Mouse (Mus musculus): ENCODE measurements at regions not wholly inside any gene's neighbourhood (a gene's known extent, or its start where the extent isn't known, plus 50 kb on each side); places are given as distances from the start of the nearest gene placed in this dataset.

DNA sequence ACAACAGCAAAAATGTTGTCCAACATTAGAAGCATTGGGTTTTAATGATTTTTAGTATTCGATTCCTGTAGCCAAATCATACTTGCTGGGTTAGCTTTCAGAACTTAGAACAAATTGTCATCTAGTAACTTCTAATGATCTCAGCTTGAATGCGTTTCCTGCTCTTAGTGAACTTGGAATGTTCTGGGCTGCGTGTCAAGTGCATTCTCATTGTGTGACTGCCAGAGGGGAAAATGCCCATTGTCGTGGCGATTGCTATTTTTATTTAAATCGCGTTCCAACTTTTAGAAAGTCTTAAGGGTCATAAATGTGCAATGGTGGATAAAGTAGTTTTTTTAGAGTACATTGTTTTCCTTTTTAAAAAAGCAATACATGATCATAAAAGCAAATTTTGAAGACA, 448.7 kb downstream of the Tns3 start:
- no peaks in the 10 kb centered on the region for H3K9me3 ChIP-seq
- no peak overlapping the region for H3K27ac ChIP-seq (replicated peaks)
- no peak for ATAC-seq (replicated peaks)
- no peaks in the 10 kb centered on the region for H3K36me3 ChIP-seq
- no peaks in the 10 kb centered on the region for H3K4me1 ChIP-seq
- 33% methylated on average over 7 of the region's 7 CpGs for WGBS
- H3K27me3 ChIP-seq: no peaks in the 10 kb centered on the region
- H3K9ac ChIP-seq (replicated peaks): no peak overlapping the region
- no peak overlapping the region for H3K4me3 ChIP-seq
- no peak overlapping the region for H3K4me2 ChIP-seq (replicated peaks)

DNA sequence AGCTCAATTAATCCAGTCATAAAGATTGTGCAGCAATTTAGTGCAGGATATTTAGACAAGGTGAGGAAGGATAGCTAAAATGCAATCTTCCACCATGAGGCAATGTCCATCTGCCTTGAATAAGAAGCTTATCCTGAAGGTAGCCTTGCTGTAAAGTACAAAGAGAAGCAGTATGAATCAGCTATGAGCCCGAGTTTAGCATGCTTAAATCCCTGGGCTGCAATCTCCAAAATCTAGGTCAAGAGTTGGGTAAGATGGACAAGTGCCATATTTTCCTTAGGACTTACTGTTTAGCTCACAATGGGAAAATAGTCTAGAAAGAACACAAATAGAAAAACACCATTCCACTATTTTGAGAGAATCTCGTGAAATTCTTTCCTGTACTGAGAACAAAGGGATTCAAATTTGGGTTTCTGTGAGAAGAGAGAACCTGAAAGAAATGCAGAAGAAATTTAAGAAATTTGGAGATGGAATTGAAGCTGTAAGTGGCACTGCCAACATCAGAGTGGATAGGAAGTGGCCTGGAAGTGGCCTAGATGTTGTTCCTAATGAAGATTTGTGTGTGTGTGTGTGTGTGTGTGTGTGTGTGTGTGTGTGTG, 449.9 kb downstream of the Tns3 start:
- WGBS: 62% methylated on average over 2 of the region's 2 CpGs
- H3K4me2 ChIP-seq (replicated peaks): no peak overlapping the region

DNA sequence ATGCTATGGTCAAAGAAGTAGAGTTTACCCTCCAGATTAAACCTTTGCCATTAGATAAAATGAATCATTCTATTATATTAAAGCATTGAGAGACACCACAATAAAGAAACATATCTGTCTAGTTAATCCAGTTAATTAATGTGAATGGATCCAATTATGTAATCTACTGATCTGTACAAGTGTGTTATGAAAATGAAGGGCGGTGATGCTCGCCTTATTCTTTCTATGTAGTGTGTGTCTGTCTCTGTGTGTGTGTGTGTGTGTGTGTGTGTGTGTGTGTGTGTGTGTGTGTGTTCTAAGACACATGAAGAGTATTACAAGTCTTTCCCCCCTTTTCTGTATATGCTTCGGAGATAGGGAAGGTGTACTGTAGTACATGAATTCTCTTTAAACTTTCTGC, 451.2 kb downstream of the Tns3 start:
- WGBS: 87% methylated on average over 3 of the region's 3 CpGs
- ATAC-seq (replicated peaks): no peak
- Histone ChIP-seq H3K27me3 (no peaks in the 10 kb centered on the region), H3K4me2 (replicated peaks) (no peak overlapping the region), H3K36me3 (no peaks in the 10 kb centered on the region), H3K4me1 (no peaks in the 10 kb centered on the region), H3K9me3 (no peaks in the 10 kb centered on the region), H3K4me3 (no peak overlapping the region), H3K9ac (replicated peaks) (no peak overlapping the region), H3K27ac (replicated peaks) (no peak overlapping the region)

More for the DNA sequence above, 449.9 kb downstream of the Tns3 start:
- Histone ChIP-seq H3K36me3 (no peaks in the 10 kb centered on the region), H3K9ac (replicated peaks) (no peak overlapping the region), H3K9me3 (no peaks in the 10 kb centered on the region), H3K27ac (replicated peaks) (no peak overlapping the region), H3K4me3 (no peak overlapping the region), H3K27me3 (no peaks in the 10 kb centered on the region), H3K4me1 (no peaks in the 10 kb centered on the region)
- ATAC-seq (replicated peaks): no peak

DNA sequence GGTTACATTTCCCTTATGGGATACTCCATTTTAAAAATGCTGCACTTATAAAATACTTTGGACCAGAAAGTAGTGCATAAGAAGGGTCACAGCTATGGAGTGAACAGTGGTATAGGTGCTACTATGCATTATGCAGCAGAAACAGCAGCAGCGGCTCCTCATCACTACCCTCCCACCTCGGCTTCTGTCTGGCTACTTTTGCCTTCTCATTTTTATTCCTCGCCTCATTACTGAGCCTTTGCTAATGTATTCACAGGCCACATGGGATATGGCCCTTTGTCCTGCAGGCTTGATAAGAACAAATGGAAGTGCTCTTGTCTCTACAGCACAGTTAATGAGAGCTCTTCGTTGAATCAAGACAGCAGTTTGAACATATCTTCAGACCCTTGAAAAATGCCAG, 451.6 kb downstream of the Tns3 start:
- H3K4me2 ChIP-seq (replicated peaks): no peak overlapping the region
- H3K9ac ChIP-seq (replicated peaks): no peak overlapping the region
- H3K4me1 ChIP-seq: no peaks in the 10 kb centered on the region
- no peaks in the 10 kb centered on the region for H3K9me3 ChIP-seq
- no peak overlapping the region for H3K27ac ChIP-seq (replicated peaks)
- H3K36me3 ChIP-seq: no peaks in the 10 kb centered on the region
- no peak for ATAC-seq (replicated peaks)
- H3K27me3 ChIP-seq: no peaks in the 10 kb centered on the region
- 49% methylated on average over 4 of the region's 4 CpGs for WGBS
- no peak overlapping the region for H3K4me3 ChIP-seq

DNA sequence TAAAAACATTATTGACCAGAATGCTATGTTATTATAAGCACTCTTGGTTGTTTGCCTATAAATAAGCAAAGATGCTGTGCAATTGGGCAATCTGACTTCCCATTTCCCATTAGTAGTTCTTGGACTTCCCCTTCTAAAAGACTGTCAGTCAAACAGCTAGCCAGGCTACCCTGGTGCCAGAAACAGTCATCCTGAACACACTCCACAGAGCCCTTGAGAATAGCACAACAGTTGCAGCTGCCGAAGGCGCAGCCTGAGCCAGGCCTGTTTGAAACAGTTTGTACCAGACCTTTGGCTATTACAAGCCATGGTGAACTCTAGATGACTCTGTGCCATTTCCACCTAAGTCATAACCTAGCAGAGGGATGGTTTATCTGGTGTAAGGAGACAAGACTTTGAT, 455.3 kb downstream of the Tns3 start:
- 84% methylated on average over 2 of the region's 2 CpGs for WGBS
- no peak for ATAC-seq (replicated peaks)
- no peak overlapping the region for H3K27ac ChIP-seq (replicated peaks)
- H3K9ac ChIP-seq (replicated peaks): no peak overlapping the region
- no peaks in the 10 kb centered on the region for H3K27me3 ChIP-seq
- H3K36me3 ChIP-seq: no peaks in the 10 kb centered on the region
- no peaks in the 10 kb centered on the region for H3K9me3 ChIP-seq
- no peak overlapping the region for H3K4me3 ChIP-seq
- no peaks in the 10 kb centered on the region for H3K4me1 ChIP-seq
- H3K4me2 ChIP-seq (replicated peaks): no peak overlapping the region

DNA sequence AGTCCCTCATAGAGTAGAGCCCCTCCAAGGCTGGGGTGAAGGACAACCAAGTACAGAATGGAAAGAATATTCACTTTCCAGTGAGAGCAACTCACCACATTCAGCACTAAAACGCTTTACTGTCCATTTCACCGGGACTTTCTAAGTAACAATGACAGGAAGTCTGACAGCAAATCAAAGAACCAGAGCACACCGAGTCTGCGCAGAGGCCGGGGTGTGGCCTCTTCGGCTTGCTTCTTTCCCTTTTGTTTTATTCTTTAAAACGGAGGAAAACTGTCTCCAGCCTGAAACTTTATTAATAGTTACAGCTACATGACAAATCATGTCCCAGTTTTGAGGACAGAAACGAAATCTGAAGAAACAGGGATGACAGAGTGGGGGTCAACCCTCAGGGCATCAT, 465.0 kb downstream of the Tns3 start:
- no peak overlapping the region for H3K27ac ChIP-seq (replicated peaks)
- H3K36me3 ChIP-seq: no peaks in the 10 kb centered on the region
- H3K4me1 ChIP-seq: no peaks in the 10 kb centered on the region
- no peaks in the 10 kb centered on the region for H3K27me3 ChIP-seq
- H3K4me2 ChIP-seq (replicated peaks): no peak overlapping the region
- no peak overlapping the region for H3K4me3 ChIP-seq
- WGBS: 85% methylated on average over 8 of the region's 8 CpGs
- no peak for ATAC-seq (replicated peaks)
- no peaks in the 10 kb centered on the region for H3K9me3 ChIP-seq
- no peak overlapping the region for H3K9ac ChIP-seq (replicated peaks)

All from forebrain, embryonic 15.5 days (tissue).